Mouse (Mus musculus): ENCODE results near the gene Ap3s2.

Gene Ap3s2

GRCm38 (mm10) chr7:79920344-79920983 is at the start of gene Ap3s2:
Ap3s2 (minus strand) TSS chr7:79920649.
- DNase-seq (ENCODE audit: low spot score), result peak; percentile 87

- DNase-seq (ENCODE audit: low spot score), result no peak
Observed at GRCm38 (mm10) chr7:79968326-79968725, 47.9 kb upstream of the Ap3s2 start.

GRCm38 (mm10) chr7:79961600-79961999 is 41.2 kb upstream of the Ap3s2 start:
- no peak for DNase-seq (ENCODE audit: low spot score)

- no peak for DNase-seq (ENCODE audit: low spot score)
Observed at GRCm38 (mm10) chr7:79956131-79956530, 35.7 kb upstream of the Ap3s2 start.

GRCm38 (mm10) chr7:79954890-79955289 is 34.4 kb upstream of the Ap3s2 start:
- no peak for DNase-seq (ENCODE audit: low spot score)

- DNase-seq (ENCODE audit: low spot score), result no peak
Observed at GRCm38 (mm10) chr7:79951038-79951437, 30.6 kb upstream of the Ap3s2 start.

- peak; percentile 47 for DNase-seq (ENCODE audit: low spot score)
Observed at GRCm38 (mm10) chr7:79950236-79950635, 29.8 kb upstream of the Ap3s2 start.

- peak; percentile 75 for DNase-seq (ENCODE audit: low spot score)
Observed at GRCm38 (mm10) chr7:79935511-79936205, 15.2 kb upstream of the Ap3s2 start.

GRCm38 (mm10) chr7:79934862-79935510 is 14.5 kb upstream of the Ap3s2 start, which contains the start of gene Arpin:
Arpin (minus strand) TSS chr7:79935359.
- DNase-seq (ENCODE audit: low spot score), result peak; percentile 81

- DNase-seq (ENCODE audit: low spot score), result no peak
Observed at GRCm38 (mm10) chr7:79934461-79934860, 14.0 kb upstream of the Ap3s2 start.

- DNase-seq (ENCODE audit: low spot score), result no peak
Observed at GRCm38 (mm10) chr7:79928516-79929052, 8.1 kb upstream of the Ap3s2 start.

- peak; percentile 31 for DNase-seq (ENCODE audit: low spot score)
Observed at GRCm38 (mm10) chr7:79914556-79914955, 5.9 kb downstream of the Ap3s2 start.

- no peak for DNase-seq (ENCODE audit: low spot score)
Observed at GRCm38 (mm10) chr7:79907356-79907755, 13.1 kb downstream of the Ap3s2 start.

- DNase-seq (ENCODE audit: low spot score), result no peak
Observed at GRCm38 (mm10) chr7:79906914-79907313, 13.5 kb downstream of the Ap3s2 start.

GRCm38 (mm10) chr7:79905193-79905592 is 15.3 kb downstream of the Ap3s2 start:
- no peak for DNase-seq (ENCODE audit: low spot score)

- DNase-seq (ENCODE audit: low spot score), result no peak
Observed at GRCm38 (mm10) chr7:79903160-79903792, 17.2 kb downstream of the Ap3s2 start.

- DNase-seq (ENCODE audit: low spot score), result no peak
Observed at GRCm38 (mm10) chr7:79900753-79901152, 19.7 kb downstream of the Ap3s2 start.

- DNase-seq (ENCODE audit: low spot score), result no peak
Observed at GRCm38 (mm10) chr7:79895225-79895624, 25.2 kb downstream of the Ap3s2 start.

- no peak for DNase-seq (ENCODE audit: low spot score)
Observed at GRCm38 (mm10) chr7:79894790-79895189, 25.7 kb downstream of the Ap3s2 start.

- no peak for DNase-seq (ENCODE audit: low spot score)
Observed at GRCm38 (mm10) chr7:79892576-79893428, 27.6 kb downstream of the Ap3s2 start.

Data from lung, postnatal 25 days (tissue).